Mouse (Mus musculus) C2C12 (cell line): ENCODE measurements at regions not wholly inside any gene's neighbourhood (a gene's known extent, or its start where the extent isn't known, plus 50 kb on each side); places are given as distances from the start of the nearest gene placed in this dataset.

Experiments
- H3K27me3 ChIP-seq: one replicate; pipeline ENCODE4 v1.6.1; 2011; ENCODE audit not compliant: control insufficient read depth, insufficient read depth, insufficient read length
- H3K36me3 ChIP-seq: one replicate; pipeline ENCODE4 v1.6.1; 2011; ENCODE audit not compliant: control insufficient read depth, insufficient read depth
- H3K4me3 ChIP-seq: one replicate; pipeline ENCODE4 v1.5.1; 2011; ENCODE audit warnings: mild to moderate bottlenecking, control low read depth; ENCODE audit not compliant: poor library complexity, insufficient read depth, severe bottlenecking
- H3K79me2 ChIP-seq: one replicate; pipeline ENCODE4 v1.6.1; 2011; ENCODE audit not compliant: control insufficient read depth, insufficient read depth
- H3K79me3 ChIP-seq: one replicate; pipeline ENCODE4 v1.6.1; 2011; ENCODE audit warnings: low read depth, control low read depth
- H3ac ChIP-seq: one replicate; pipeline ENCODE3; 2011; ENCODE audit warnings: low read depth; ENCODE audit not compliant: control insufficient read depth, insufficient read length
- CEBPB ChIP-seq: IDR thresholded peaks from one replicate; pipeline ENCODE4 v1.6.1; 2011; ENCODE audit warnings: low read depth, mild to moderate bottlenecking, control low read depth, moderate library complexity
- CTCF ChIP-seq: IDR thresholded peaks from one replicate; pipeline ENCODE4 v1.5.1; 2011; ENCODE audit not compliant: control insufficient read depth, insufficient read depth, insufficient read length
- FOSL1 ChIP-seq: IDR thresholded peaks from one replicate; pipeline ENCODE4 v1.8.0; 2011; ENCODE audit warnings: mild to moderate bottlenecking, low read length; ENCODE audit not compliant: poor library complexity, insufficient read depth, severe bottlenecking
- MAX ChIP-seq: IDR thresholded peaks from one replicate; pipeline ENCODE4 v1.6.1; 2011; ENCODE audit warnings: mild to moderate bottlenecking, control low read depth
- MYOD1 ChIP-seq: IDR thresholded peaks from one replicate; pipeline ENCODE4 v1.6.1; 2011; ENCODE audit warnings: low read depth; ENCODE audit not compliant: control insufficient read depth, insufficient read length
- MYOG ChIP-seq: IDR thresholded peaks from one replicate; pipeline ENCODE4 v1.6.1; 2011; ENCODE audit not compliant: control insufficient read depth, insufficient read length; ENCODE audit errors: extremely low read depth
- USF1 ChIP-seq: IDR thresholded peaks from one replicate; pipeline ENCODE4 v1.6.1; 2011; ENCODE audit warnings: low read depth, mild to moderate bottlenecking, control low read depth, moderate library complexity

GRCm38 (mm10) chr3:15179079-15179812 is 152.9 kb downstream of the Gm9733 start:
- Histone ChIP-seq H3K36me3 (no peaks in the 10 kb centered on the region), H3K4me3 (no peak overlapping the region), H3K27me3 (no peaks in the 10 kb centered on the region), H3K79me2 (no peaks in the 10 kb centered on the region), H3ac (no peak overlapping the region), H3K79me3 (no peaks in the 10 kb centered on the region)
- no peak for TF ChIP-seq FOSL1
- no peak for TF ChIP-seq MYOD1
- no peak for TF ChIP-seq MYOG
- no peak for TF ChIP-seq CTCF
- TF ChIP-seq USF1, result no peak
- TF ChIP-seq MAX, result no peak
- no peak for TF ChIP-seq CEBPB

DNA sequence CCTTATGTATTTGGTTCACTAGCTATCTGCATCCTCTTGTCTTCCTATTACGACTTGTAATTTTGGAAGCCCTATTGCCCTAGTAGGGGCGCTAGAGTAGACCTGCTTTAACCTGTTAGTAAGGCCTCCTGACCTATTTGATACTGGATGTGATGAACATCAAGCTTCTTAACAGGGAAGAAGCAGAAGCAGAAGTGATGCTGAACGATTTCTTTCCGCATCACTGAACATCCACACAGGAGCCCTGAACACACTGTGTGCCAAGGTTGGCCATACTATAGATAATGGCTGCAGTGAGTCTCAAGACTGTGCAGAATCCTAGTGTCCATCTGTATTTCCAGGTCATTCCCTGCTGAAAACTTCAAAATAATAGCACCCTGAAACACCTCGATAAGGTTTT is 151.0 kb downstream of the Gm9733 start:
- H3K36me3 ChIP-seq, result no peaks in the 10 kb centered on the region
- TF ChIP-seq CEBPB, result no peak
- TF ChIP-seq USF1, result no peak
- TF ChIP-seq CTCF, result no peak
- TF ChIP-seq MYOD1, result no peak
- TF ChIP-seq MYOG, result no peak
- no peak for TF ChIP-seq FOSL1
- no peak for TF ChIP-seq MAX
- no peaks in the 10 kb centered on the region for H3K27me3 ChIP-seq
- no peak overlapping the region for H3K4me3 ChIP-seq
- no peaks in the 10 kb centered on the region for H3K79me2 ChIP-seq
- H3K79me3 ChIP-seq, result no peaks in the 10 kb centered on the region
- H3ac ChIP-seq, result no peak overlapping the region

GRCm38 (mm10) chr3:15186731-15187130 is 145.4 kb downstream of the Gm9733 start:
- TF ChIP-seq USF1 (no peak), CTCF (no peak), FOSL1 (no peak), MAX (no peak)
- H3K27me3 ChIP-seq, result no peaks in the 10 kb centered on the region

DNA sequence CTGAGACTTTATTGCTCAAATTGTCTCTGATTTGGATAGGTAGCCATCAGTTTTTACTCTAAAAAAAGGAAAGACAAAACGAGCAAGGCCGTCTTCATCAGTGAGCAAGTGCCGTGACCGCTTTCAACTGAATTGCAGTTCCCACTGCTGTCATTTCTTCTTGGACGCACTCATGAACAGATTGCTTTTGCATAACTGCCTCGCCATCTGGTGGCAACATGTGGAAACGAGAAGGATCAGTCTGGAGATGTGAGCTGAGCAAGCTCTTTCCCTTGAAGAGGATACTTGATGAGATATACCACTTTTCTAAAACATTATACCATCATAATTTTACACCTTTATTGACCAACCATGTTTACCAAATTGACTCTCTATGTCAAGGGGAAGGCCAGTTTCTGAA is 137.7 kb downstream of the Gm9733 start:
- Histone ChIP-seq H3ac (no peak overlapping the region), H3K4me3 (no peak overlapping the region), H3K27me3 (no peaks in the 10 kb centered on the region), H3K36me3 (no peaks in the 10 kb centered on the region), H3K79me2 (no peaks in the 10 kb centered on the region), H3K79me3 (no peaks in the 10 kb centered on the region)
- TF ChIP-seq USF1 (no peak), CEBPB (no peak), CTCF (peak; percentile 73)

More at GRCm38 (mm10) chr3:15186731-15187130, 145.4 kb downstream of the Gm9733 start:
- Histone ChIP-seq H3K79me3 (no peaks in the 10 kb centered on the region), H3ac (no peak overlapping the region), H3K79me2 (no peaks in the 10 kb centered on the region), H3K4me3 (no peak overlapping the region), H3K36me3 (no peaks in the 10 kb centered on the region)

GRCm38 (mm10) chr3:15196101-15196500 is 136.0 kb downstream of the Gm9733 start:
- TF ChIP-seq USF1, result no peak
- no peak for TF ChIP-seq MYOG
- no peak for TF ChIP-seq MYOD1
- TF ChIP-seq MAX, result no peak
- TF ChIP-seq CEBPB, result no peak
- no peak for TF ChIP-seq FOSL1
- no peak for TF ChIP-seq CTCF
- no peaks in the 10 kb centered on the region for H3K36me3 ChIP-seq
- H3K4me3 ChIP-seq, result no peak overlapping the region
- H3K79me2 ChIP-seq, result no peaks in the 10 kb centered on the region
- H3K27me3 ChIP-seq, result no peaks in the 10 kb centered on the region
- H3K79me3 ChIP-seq, result no peaks in the 10 kb centered on the region
- no peak overlapping the region for H3ac ChIP-seq

DNA sequence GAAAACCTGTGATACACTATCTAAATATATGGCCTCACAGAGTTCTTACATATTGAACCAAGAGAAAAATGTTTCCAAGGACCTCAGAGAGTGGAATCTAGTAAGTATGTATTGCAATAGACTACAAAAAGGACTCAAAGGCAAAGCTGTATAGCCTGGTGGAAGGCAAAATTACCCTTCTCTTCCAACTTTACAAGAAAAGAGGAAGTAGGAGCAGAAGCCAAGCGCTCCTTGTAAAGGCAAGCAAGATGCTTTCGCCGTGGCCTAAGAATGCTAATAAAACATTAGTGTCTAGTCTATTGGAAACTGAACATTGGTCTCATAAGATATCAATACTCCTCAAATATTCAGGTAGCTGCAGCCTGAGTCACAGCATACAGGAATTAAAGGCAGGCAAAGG is 134.0 kb downstream of the Gm9733 start:
- Histone ChIP-seq H3K36me3 (no peaks in the 10 kb centered on the region), H3ac (no peak overlapping the region), H3K79me2 (no peaks in the 10 kb centered on the region), H3K79me3 (no peaks in the 10 kb centered on the region), H3K4me3 (no peak overlapping the region), H3K27me3 (no peaks in the 10 kb centered on the region)
- TF ChIP-seq USF1, result no peak
- no peak for TF ChIP-seq CEBPB
- no peak for TF ChIP-seq FOSL1
- no peak for TF ChIP-seq MYOG
- no peak for TF ChIP-seq CTCF
- TF ChIP-seq MYOD1, result no peak
- TF ChIP-seq MAX, result no peak
